Mouse (Mus musculus): ENCODE data around the gene Tent4b.

Gene Tent4b

DNA sequence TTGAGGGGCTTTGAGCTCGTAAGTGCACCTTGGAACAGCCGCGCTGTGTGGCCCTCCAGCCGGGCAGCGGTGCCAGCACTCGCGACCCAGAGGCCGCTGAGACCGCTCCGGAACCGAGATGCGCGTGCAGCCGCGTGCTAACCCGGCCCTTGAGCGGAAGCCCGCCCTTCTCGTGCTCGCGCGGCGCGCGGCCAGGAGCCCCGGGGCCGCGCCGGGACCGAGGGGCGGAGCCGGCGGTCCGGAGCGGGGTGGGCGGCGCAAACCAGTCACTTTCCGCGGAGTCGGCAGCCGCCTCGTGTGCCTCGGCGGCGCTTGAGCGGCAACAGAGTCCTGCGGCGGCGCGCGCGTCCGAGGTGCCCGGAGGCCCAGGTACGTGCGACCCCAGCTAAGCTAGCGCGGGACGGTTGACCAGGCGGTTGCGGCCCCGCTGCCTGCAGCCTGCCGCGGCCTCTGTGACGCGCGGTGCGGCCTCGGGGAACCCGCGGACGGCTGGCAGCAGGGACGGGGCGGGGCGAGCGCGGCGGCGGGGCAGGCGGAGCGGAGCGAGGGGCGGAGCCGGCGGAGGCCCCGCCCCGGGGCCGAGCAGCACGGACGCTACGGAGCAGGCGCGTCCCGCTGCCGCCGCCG is at the start of gene Tent4b:
TSS of gene Tent4b (plus strand) at position 269 of the 627 bp plus-strand sequence.
- peak; percentile 92 to 98 for DNase-seq

DNA sequence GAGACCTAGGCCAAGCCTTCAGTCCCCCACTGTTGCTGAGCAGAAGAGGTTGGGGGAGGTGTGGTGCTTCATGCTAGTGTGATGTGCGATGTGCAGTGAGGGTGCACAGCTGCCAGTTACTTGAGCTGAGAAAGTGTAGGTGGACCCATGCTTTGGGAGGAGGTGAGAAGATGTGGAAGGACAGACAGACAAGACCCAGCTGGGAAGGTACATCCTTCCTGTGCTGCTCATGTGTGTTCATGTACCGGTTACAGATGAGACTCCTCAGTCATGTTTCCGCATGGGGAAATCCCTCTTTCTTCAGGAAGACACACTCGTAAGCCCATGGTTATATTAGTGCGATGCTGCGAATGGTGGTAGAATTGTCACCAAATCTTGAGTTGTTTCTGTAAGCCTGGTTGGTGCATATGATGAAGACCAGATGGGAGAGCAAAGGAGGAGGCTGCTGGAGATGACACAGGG is 48.1 kb upstream of the Tent4b start:
- DNase-seq = no peak

DNA sequence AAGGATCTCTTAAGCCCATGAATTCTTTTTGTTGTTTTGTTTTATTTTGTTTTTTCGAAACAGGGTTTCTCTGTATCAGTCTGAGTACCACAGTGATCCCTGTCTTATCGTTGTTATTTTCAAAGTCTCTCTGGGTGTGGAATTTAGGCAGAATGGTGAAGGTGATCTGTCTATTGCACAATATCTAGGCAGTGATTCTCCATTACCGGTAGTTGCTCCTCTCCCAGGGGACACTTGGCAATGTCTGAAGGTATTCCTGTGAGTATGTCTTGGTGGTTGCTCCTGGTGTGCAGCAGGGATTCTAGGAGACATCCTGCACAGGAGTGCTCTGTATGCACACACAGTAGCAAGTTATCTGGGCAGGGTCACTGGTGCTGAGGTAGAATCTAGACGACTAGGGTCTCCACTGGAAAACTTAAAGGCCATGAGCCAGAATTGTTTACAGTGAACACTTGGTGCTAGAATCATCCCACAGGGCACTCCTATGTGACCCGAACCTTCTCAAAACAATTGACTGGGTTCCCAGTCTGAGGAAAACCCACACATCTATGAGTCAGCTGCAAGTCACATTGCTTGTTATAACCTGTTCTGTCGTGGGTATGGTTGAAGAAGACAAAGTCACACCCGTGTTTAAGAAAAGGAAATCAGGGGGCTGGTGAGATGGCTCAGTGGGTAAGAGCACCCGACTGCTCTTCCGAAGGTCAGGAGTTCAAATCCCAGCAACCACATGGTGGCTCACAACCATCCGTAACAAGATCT is 38.6 kb upstream of the Tent4b start:
- DNase-seq = no peak

DNA sequence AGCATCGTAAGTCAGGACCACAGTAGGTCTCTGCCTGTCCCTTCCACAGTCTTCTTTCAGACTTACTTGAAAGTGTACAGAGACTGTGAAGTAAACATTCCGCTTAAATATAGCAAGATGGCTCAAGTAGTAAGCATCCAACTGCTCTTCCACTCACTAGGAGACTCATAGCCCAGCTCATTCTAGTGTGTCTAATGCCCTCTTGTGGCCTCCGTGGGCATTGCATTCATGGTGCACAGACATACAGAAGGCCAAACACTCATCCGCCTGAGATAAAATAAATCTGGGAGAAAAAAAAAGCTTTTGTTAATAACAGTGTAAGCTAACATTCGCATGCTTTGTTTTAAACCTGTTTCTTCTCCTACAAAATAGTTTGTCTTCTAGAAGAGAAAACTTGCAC is 37.6 kb upstream of the Tent4b start:
- DNase-seq = peak; percentile 62 to 82

DNA sequence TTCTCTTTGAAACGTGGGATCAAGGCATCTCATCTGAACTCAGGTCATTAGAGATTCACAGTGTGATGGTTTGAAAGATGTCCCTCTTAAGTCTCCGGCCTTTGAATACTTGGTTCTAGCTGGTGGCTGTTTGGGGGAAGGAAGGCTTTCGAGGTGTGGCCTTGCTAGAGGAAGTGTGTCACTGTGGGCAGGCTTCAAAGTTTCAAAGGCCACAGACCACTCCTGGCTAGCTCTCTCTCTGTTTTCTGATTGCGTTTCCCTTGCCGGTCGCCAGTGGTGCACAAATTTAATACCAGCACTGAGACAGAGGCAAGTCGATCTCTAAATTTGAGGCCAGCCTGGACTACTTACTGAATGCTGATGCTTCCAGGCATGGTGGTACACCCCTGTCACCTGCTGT is 23.7 kb upstream of the Tent4b start:
- DNase-seq = no peak

DNA sequence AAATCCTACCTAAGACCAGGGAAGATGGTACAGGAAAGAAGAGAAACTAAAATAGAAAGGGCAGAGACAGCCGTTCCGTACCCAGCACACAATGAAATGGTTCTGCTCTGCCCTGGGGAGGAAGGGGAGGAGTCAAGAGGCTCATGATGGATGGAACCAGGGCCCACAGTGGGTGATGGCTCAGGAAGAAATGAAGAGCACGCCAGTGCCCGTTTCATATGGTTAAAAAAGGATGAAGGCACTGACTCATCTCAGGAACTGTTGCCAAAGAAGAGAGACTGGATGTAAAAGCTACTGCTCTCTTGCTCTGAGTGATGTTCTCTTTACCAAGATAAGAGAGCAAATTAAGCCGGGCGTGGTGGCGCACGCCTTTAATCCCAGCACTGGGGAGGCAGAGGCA is 21.7 kb upstream of the Tent4b start:
- no peak for DNase-seq

DNA sequence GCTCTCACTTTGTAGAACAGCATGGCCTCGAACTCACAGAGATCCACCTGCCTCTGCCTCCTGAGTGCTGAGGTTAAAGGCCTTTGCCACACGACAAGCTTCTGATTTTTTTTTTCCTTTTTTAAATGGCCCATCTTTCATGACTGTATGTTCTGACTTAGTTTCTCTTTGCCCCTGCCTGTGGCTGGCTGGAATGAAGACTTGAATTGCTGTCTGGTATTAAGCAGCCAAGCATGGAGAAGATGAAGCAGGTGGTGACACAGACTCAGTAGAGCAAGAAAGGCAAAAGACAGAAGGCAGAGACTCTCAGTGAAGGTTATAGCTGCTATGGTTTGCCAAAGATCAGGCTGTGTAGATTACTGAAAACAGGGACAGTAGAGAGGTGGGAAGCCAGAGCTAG is 15.9 kb upstream of the Tent4b start:
- DNase-seq = no peak

DNA sequence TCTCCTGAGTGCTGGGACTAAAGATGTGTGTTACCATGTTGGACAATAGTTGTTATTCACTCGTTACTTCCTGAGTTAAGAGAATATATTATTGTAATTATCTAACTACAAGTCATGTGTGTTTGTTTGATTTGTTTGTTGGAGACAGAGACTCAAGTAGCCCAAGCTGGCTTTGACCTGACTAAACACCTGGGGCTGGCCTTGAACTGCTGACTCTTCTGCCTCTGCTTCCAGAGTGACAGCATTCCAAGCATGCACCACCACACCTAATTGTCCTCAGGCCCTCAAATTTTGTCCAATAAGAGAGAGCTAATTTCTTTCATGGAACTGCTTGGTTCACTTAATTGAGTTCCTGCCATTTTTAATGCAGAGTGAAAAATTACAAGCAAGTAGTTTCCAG is 14.1 kb upstream of the Tent4b start:
- no peak for DNase-seq

DNA sequence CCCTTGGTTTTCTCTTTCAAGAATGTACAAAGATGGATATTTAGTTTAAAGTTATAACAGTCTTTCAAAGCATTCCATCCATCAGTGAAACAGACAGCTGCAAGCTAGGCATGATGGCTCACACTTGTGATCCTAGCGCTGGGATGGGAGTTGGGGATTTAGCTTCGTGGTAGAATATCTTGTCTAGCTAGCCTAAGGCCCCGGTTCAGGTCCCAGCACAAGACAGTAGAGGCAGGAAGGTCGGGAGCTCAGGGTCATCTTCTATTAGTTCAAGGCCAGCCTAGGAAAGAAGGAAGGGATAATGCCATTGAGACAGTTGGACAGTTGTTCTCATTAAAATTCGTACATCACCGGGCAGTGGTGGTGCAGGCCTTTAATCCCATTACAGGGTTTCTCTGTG is 13.3 kb upstream of the Tent4b start:
- DNase-seq = no peak

DNA sequence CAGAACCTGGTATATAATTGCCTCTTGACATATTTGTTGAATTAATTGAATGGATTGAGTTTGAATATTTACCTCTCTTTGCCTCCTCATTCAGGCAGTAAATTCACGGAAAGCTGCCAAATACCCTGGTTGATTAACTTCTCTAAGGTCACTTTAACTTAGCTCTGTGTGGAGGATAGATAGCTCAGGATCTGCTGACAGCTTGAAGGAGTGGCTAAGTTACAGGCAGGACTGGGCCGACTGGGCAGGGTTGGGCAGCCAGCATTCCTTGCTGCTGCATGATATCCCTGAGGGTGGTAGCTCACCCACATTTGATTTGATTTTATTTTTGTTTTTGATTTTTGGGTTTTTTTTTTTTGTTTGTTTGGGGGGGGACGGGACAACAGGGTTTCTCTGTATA is 1.7 kb upstream of the Tent4b start:
- peak; percentile 31 to 61 for DNase-seq

DNA sequence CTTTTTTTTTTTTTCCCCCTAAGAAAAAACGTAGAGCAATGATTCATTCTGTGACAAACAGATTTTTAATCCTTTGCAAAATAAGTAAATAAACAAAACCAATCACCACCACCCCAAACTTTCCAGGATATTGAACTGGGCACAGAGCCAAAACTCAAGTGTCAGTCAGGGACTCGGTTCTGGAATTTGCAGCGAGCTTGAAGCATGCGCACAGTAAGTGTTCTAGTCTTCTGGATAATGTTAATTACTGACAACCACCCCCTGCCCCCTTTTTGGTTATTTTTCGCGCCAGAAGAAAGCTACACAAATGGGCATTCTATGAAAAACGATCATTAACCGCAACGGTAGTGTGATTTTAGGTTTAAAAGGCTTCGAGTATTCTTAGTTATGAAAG is 465 bp upstream of the Tent4b start:
- peak; percentile 34 to 50 for DNase-seq

DNA sequence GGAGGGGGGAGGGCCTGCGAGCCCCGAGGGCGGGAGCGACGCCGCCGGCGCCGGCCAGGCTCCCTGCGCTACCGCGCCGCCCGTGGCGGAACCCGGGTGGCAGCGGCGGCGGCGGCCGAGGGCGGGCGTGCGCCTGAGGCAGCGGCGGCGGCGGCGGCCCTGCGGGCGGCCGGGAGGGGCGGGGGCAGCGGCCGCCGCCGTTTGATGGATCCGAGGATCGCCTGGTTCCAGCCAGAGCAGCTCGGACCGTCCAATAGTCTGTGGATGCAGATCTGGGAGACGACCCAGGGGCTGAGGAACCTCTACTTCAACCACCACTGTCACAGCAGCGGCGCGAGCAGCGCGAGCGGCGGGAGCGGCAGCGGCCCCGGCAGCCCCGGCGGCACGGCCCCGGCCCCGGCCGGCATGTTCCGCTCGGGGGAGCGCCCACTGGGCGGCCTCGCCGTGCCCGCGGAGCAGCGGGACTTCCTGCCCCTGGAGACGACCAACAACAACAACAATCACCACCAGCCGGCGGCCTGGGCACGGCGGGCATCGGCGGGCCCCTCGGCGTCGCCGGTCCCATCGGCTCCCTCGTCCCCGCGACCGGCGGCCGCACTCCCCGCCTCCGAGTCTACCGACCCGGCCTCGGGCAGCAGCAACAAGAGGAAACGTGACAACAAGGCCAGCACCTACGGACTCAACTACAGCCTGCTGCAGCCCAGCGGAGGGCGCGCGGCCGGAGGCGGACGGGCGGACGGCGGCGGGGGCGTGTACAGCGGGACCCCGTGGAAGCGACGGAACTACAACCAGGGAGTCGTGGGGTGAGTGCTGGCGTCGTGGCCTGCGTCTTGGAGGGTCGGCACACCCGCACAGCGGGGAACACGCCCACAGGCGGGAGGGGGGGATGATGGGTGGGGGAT is 938 bp downstream of the Tent4b start:
- DNase-seq = peak; percentile 23 to 62

DNA sequence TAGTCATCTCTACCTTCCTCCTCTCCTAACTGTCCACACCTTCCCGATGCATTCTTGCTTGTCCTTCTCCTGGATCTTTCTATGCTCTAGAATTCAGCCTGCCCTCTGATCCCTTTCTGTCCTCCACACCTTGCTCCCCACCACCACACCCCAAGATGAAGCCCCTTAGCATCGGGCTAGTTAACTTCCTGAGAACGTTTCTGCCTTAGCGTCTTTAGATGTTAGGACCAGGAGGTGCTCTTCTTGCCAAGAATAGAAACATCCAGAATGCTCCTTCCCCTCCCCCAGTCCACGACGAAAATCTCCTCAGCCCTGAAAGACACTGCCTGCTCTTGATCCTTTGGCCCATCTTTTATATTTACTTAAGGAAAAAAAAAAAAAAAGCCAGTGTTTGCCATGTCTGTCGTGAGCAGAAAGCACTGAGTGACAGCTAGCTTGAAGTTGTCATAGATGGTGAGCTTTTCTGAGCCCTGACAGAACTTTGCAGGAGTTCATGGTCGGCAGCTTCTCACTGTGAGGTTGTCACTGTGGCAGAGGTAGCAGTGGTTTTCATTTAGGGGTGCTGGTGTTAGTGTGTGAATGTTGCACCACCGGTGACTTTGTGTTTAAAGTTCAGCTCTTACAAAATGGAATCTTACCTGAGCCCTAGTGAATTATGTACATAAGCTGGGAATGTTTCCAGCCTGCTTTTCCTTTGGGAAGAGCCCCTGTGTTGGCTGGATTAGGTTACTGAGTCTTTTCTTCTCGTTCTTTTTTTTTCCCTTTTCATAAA is 1.9 kb downstream of the Tent4b start:
- no peak for DNase-seq

DNA sequence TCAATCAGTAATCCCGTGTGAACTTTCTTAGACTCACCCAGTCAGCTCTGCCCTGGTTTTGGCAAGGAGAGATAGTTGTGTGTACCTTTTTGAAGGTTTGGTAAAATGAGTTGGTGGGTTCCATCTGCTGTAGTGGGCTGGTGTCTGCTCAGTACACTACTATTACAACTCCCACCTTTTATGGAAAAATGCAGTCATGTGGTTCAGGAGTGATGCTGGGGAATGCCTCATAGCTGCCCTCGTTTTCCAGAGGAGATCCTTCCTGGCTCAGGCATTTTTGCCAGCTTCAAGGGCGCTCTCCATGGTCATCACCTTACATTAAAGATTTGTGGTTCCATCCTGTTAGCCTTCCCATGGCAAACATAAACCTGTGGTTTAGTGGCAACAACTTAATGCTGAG is 2.6 kb downstream of the Tent4b start:
- no peak for DNase-seq

DNA sequence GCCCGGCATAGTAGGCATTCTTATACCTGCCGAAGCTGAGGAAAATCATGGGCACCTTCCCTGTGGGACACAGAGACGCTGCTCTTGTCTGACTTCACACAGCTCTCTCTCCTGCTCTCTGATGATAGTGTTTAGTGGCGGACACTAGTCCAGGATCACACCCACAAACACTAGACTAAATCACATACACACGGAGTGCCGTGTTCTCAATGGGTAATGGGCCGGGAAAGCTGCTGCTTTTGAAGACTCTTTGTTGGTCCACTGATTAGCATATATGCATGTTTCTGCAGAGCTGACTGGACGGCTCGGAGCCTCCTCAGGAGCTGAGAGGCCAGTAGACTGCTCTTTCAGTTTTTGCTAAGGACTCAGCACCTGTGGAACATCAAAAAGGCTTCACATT is 7.0 kb downstream of the Tent4b start:
- DNase-seq = no peak

DNA sequence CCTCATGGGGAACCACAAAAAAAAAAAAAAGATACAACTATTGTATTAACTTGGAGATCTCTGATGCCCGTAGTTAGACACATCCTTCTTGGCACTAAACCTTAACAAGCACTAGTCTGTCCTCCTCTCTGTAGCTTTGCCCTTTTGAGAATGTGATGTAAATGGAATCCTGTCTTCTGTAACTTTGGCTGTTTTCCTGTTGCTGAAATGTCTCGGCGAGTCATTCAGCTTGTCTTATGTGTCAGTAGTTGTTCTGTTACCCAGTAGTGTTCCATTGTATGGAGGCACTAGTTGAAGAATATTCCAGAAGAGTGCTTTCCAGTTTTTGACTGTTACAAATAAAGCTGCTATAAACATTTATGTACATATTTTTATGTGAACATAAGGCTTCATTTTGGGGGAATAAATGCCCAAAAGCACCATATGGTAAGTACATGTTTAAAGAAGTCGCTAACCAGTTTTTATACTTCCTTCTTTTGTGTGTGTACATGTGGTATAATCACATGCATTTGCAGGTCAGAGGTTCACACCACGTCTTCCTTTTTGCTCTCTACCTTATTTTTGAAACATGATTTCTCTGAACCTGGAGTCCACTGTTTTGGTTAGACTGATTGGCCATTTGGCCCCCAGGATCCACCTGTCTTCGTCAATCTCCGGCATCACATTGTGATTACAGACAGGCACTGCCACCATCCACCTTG is 8.3 kb downstream of the Tent4b start:
- no peak for DNase-seq

DNA sequence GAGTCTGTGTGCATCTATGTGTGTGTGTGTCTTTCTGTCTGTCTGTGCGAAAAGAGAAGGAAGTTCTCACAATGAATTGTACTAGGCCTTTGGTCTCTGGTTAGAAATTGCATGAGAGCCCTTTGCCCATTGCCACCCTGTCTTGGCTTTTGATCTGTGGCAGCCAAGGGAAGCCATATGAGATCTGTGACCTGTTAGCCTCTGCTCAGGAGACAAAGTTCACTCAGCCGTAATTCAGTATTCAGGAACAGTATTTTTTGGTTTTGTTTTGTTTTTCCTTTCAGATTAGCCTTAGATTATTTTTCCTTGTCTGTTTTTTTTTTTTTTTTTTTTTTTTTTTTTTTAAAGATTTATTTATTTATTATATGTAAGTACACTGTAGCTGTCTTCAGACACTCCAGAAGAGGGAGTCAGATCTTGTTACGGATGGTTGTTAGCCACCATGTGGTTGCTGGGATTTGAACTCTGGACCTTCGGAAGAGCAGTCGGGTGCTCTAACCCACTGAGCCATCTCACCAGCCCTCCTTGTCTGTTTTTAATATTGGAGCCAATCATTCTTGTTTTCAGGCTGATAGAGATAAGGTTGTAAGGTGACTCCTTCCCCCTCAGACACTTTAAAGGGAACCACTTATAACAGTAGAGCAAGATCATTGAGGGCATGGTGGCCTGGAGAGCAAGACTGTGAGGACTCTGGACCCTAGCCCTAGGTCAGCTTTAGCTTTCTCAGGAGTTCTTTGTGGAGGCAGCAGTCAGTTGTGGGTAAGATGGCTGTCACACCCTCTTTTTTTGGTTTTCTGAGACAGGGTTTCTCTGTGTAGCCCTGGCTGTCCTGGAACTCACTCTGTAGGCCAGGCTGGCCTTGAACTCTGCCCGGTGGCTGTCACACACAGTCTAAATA is 11.2 kb downstream of the Tent4b start:
- DNase-seq = peak; percentile 54 to 84

DNA sequence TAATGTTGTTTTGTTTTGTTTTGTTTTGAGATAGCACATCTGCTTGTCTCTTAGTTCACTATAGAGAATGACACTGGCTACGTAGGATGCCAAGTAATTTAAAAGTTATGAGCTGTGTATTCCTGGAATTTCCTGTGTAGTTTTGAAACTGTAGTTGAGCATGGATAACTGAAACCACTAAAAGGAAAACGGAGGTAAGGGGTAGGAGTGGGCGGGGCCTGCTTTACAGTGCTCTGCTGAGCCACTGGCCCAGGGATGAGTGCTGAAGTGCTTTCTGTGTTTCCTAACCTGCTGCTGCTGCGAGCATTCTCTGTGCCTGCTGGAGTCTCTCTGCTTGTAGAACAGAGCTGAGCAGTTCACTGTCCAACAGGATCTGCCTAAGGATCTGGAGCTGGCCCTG is 22.3 kb downstream of the Tent4b start:
- DNase-seq = peak in 1 of 2 experiments; percentile 33

DNA sequence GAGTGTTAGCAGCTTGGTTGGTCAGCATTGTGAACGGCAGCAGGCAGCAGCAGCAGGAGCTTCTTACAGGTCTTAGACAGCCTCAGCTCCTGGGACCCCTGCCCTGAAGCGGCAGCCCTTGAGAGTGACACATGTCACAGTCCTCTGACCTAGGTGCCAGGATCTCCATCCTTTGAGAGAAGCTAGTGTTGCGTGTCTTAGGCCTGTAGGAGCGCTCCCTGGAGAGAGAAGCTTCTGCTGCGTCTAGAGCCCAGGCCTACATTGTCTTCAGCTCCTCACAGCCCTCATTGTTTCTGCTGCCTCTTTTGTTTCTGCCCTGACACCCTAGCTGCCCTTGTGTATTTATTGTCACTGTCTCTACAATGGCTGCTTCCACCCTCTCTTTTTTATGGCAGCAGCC is 26.3 kb downstream of the Tent4b start:
- no peak for DNase-seq

DNA sequence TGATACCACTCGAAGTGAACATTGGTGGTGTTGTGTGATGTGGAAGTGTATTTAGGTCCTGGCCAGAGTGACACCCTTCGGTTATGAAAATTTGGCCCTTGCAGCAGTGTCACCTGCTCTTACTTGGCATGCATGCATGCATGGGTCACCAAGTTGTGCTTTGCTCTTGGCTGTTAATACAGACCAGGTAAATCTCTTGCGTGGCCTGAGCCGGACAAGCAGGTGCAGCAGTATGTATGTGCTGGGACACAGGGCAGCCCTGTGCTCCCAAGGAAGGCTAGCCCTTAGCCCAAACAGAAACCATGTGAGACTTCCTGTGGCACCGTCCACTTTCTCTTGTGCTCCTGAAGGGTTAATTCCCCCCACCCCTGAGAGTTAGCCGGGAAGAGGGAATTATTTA is 28.8 kb downstream of the Tent4b start:
- peak in 1 of 2 experiments; percentile 18 for DNase-seq

DNA sequence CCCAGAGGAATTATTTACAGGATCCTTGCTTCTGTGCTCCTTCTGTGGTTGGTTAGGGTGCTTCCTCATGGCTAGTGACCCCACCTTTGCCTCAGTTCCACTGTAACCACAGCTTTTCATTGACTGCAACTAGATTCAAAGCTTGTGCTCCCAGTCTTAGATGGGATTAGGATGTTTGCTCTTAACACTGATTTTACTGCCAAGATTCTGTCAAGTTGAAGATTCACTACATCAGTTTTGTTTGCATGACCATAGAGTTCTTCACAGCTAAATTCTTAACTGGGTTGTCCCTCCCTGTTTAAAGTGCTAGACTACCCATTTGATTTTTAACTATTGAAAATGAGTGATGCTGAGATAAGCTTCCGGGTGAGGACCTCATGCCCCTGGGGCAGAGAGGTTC is 29.3 kb downstream of the Tent4b start:
- DNase-seq = no peak
